Mouse (Mus musculus): ENCODE results near the gene Cdh3.
A peak's percentile ranks its signal among the peaks of the same experiment; 100 is the strongest.
"Not testable (repeated sequence)": the region's sequence is repeated elsewhere in the genome, so short reads cannot be mapped to it uniquely, and the experiment has no call there.

The Cdh3 gene

GRCm38 (mm10) chr8:106571551-106572172 lies 61.0 kb downstream of the Cdh3 start:
- no peak for DNase-seq (ENCODE audit: low read depth, low spot score)

- DNase-seq (ENCODE audit: low read depth, low spot score): not testable (repeated sequence)
Measured at GRCm38 (mm10) chr8:106572175-106572574, 61.5 kb downstream of the Cdh3 start.

- not testable (repeated sequence) for DNase-seq (ENCODE audit: low read depth, low spot score)
Measured at GRCm38 (mm10) chr8:106573168-106573567, 62.5 kb downstream of the Cdh3 start, which contains the start of gene Gm10073. Gene Gm10073 (minus strand): TSS chr8:106573461.

GRCm38 (mm10) chr8:106574283-106574682 lies 63.6 kb downstream of the Cdh3 start:
- no peak for DNase-seq (ENCODE audit: low read depth, low spot score)

- no peak for DNase-seq (ENCODE audit: low read depth, low spot score)
Measured at GRCm38 (mm10) chr8:106576849-106577555, 66.3 kb downstream of the Cdh3 start.

- DNase-seq (ENCODE audit: low read depth, low spot score): no peak
Measured at GRCm38 (mm10) chr8:106579510-106579909, 68.8 kb downstream of the Cdh3 start.

- DNase-seq (ENCODE audit: low read depth, low spot score): no peak
Measured at GRCm38 (mm10) chr8:106581344-106582088, 70.8 kb downstream of the Cdh3 start.

GRCm38 (mm10) chr8:106584942-106585670 lies 74.4 kb downstream of the Cdh3 start:
- no peak for DNase-seq (ENCODE audit: low read depth, low spot score)

- no peak for DNase-seq (ENCODE audit: low read depth, low spot score)
Measured at GRCm38 (mm10) chr8:106585671-106586037, 75.0 kb downstream of the Cdh3 start.

- no peak for DNase-seq (ENCODE audit: low read depth, low spot score)
Measured at GRCm38 (mm10) chr8:106586896-106587295, 76.2 kb downstream of the Cdh3 start.

GRCm38 (mm10) chr8:106588443-106589431 lies 78.0 kb downstream of the Cdh3 start:
- DNase-seq (ENCODE audit: low read depth, low spot score): no peak

- DNase-seq (ENCODE audit: low read depth, low spot score): no peak
Measured at GRCm38 (mm10) chr8:106592458-106592857, 81.8 kb downstream of the Cdh3 start.

- not testable (repeated sequence) for DNase-seq (ENCODE audit: low read depth, low spot score)
Measured at GRCm38 (mm10) chr8:106595623-106596022, 84.9 kb downstream of the Cdh3 start.

GRCm38 (mm10) chr8:106597067-106597466 lies 86.4 kb downstream of the Cdh3 start:
- no peak for DNase-seq (ENCODE audit: low read depth, low spot score)

GRCm38 (mm10) chr8:106599265-106599979 lies 88.7 kb downstream of the Cdh3 start:
- DNase-seq (ENCODE audit: low read depth, low spot score): no peak

- peak; percentile 95 for DNase-seq (ENCODE audit: low read depth, low spot score)
Measured at GRCm38 (mm10) chr8:106603131-106603819, 92.6 kb downstream of the Cdh3 start, which contains the start of gene Cdh1. Gene Cdh1 (plus strand): TSS chr8:106603351.

GRCm38 (mm10) chr8:106603933-106604332 lies 93.2 kb downstream of the Cdh3 start:
- DNase-seq (ENCODE audit: low read depth, low spot score): no peak

- no peak for DNase-seq (ENCODE audit: low read depth, low spot score)
Measured at GRCm38 (mm10) chr8:106605657-106606056, 95.0 kb downstream of the Cdh3 start.

GRCm38 (mm10) chr8:106606121-106606520 lies 95.4 kb downstream of the Cdh3 start:
- DNase-seq (ENCODE audit: low read depth, low spot score): no peak
